ENCODE assay signal across 8 mouse cellular contexts in the genomic region with DNA sequence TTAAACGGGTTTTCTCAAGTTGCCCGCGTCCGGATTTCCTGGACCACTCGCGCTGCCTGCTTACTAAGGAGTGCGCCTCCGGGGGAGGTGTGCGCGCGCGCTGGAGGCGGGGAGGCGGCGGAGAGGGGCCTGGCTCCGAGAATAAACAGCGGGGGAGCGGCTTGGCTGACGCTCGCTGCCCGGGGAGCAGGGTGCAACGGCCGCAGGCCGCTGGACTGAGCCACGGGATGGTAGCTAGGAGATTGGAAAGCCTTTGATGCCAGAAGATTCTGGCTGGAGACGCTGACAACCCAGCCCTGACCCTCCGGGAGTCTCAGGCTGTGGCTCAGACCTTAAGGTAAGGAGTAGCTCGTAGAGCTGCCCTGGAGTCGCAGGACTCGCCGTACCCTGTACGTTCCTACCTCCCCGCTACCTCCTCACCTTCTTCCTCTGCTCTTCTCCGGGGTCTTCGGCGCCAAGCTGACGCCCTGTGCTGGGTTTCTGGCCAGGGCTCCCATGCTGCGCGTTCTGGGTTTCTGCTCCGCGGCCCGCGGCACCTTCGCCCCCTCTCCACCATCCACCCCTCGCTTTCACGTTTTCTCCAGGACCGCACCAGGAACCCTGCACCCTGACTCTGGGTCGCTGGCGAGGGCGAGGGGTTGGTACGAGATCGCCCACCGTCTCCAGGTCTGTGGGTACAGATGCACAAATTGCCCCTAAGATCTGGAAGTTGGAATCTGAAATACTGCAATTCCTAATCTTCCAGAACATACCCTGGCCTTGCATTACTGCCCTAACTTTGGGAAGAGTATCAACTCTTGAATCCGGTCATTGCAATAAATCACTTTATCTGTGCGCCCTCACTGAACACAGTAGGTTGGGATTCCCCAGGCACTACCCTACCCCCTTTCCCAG. TPM values are rescaled to one million over a fixed set of nuclear protein-coding genes. Genes with fewer than 3 reads are reported as not detected.
A peak's percentile ranks its signal among the peaks of the same experiment; 100 is the strongest.
DNase-seq lines count a peak whose midpoint lies in the region; ATAC-seq and TF ChIP-seq lines count a peak whose summit lies in the region.

Gene Rnf144b, plus strand, starts transcription at position 120 of the 894 bp plus-strand sequence.

- H3K27ac ChIP-seq in intestine, embryonic 16.5 days (ENCODE audit: low read length) = no peak within 1 kb of the TSS
- no peak within 1 kb of the TSS for H3K27ac ChIP-seq in midbrain, embryonic 15.5 days
- peak within 1 kb of the TSS; percentile 67 for H3K27ac ChIP-seq in testis, adult 2 months (ENCODE audit: control insufficient read depth, insufficient read depth, low read depth, low read length)

- H3K9ac ChIP-seq in intestine, embryonic 16.5 days (ENCODE audit: low read depth, low read length) = peak within 1 kb of the TSS; percentile 66
- peak within 1 kb of the TSS; percentile 46 for H3K9ac ChIP-seq in midbrain, embryonic 15.5 days

- H3K9me3 ChIP-seq in intestine, embryonic 16.5 days (ENCODE audit: control insufficient read depth, low read length) = no peaks in the 10 kb centered on the region
- no peaks in the 10 kb centered on the region for H3K9me3 ChIP-seq in midbrain, embryonic 15.5 days

- peaks cover 12% of the 10 kb centered on the region for H3K4me1 ChIP-seq in intestine, embryonic 16.5 days (ENCODE audit: control insufficient read depth, insufficient read depth, low read length)
- H3K4me1 ChIP-seq in midbrain, embryonic 15.5 days = peaks cover 18% of the 10 kb centered on the region
- peaks cover 12% of the 10 kb centered on the region for H3K4me1 ChIP-seq in testis, adult 2 months (ENCODE audit: control insufficient read depth, insufficient read depth, low read length)

- TF ChIP-seq CTCF in testis, adult 2 months (IDR thresholded peaks at IDR 0.05; ENCODE audit: control insufficient read depth, insufficient read depth, insufficient replicate concordance, low read depth, low read length) = no peak

- peak; percentile 31 for DNase-seq in cerebellum, adult 18-20 months
- no peak for DNase-seq in gonadal fat pad, adult 2 months (ENCODE audit: low read depth)
- peak; percentile 52 for DNase-seq in liver

- peak within 1 kb of the TSS; percentile 98 for H3K4me2 ChIP-seq in intestine, embryonic 16.5 days (ENCODE audit: low read depth, low read length)
- peak within 1 kb of the TSS; percentile 95 for H3K4me2 ChIP-seq in midbrain, embryonic 15.5 days

- TF ChIP-seq POLR2A in testis, adult 2 months (IDR thresholded peaks at IDR 0.05; ENCODE audit: control insufficient read depth, low read depth, low read length) = no peak

- no peaks in the 10 kb centered on the region for H3K36me3 ChIP-seq in intestine, embryonic 16.5 days (ENCODE audit: control insufficient read depth, insufficient read depth, low read length)
- H3K36me3 ChIP-seq in midbrain, embryonic 15.5 days (replicated peaks) = no peaks in the 10 kb centered on the region
- no peaks in the 10 kb centered on the region for H3K36me3 ChIP-seq in testis, adult 2 months (ENCODE audit: control insufficient read depth, insufficient read depth, low read length)

- 2% methylated on average over 55 of the region's 55 CpGs for WGBS in intestine, embryonic 16.5 days
- WGBS in midbrain, embryonic 15.5 days = 2% methylated on average over 55 of the region's 55 CpGs

- no peak for ATAC-seq in cerebellum, adult (ENCODE audit: insufficient number of reproducible peaks, low FRiP score, low TSS enrichment)
- ATAC-seq in common myeloid progenitor, adult 5-6 weeks (replicated peaks; ENCODE audit: low read depth, poor library complexity, severe bottlenecking) = peak; percentile 82
- ATAC-seq in intestine, embryonic 16.5 days = peak; percentile 60; the same call in 1 of the 2 replicates
- no peak; the same call in 1 of the 2 replicates for ATAC-seq in midbrain, embryonic 15.5 days (replicated peaks)

- H3K4me3 ChIP-seq in intestine, embryonic 16.5 days (ENCODE audit: low read length) = peak within 1 kb of the TSS; percentile 60
- peak within 1 kb of the TSS; percentile 46 for H3K4me3 ChIP-seq in midbrain, embryonic 15.5 days
- H3K4me3 ChIP-seq in testis, adult 2 months (ENCODE audit: control insufficient read depth, low read depth, low read length) = peak within 1 kb of the TSS; percentile 82

- H3K27me3 ChIP-seq in intestine, embryonic 16.5 days (replicated peaks; ENCODE audit: control insufficient read depth, insufficient read depth, low read length) = no peaks in the 10 kb centered on the region
- H3K27me3 ChIP-seq in midbrain, embryonic 15.5 days (replicated peaks) = peaks cover 19% of the 10 kb centered on the region
- no peaks in the 10 kb centered on the region for H3K27me3 ChIP-seq in testis, adult 2 months (ENCODE audit: control insufficient read depth, insufficient read depth, low read length)

RNA-seq across cellular contexts. Expression of gene Rnf144b, which starts in this region (rescaled TPM):
- 1.7 and 3.1 TPM in 2 replicates for total RNA-seq in common myeloid progenitor, adult 5-6 weeks (2017)
- polyA plus RNA-seq in gonadal fat pad, adult 2 months (2012; rRNA removed) = 22.6 and 25.8 TPM in 2 replicates
- polyA plus RNA-seq in intestine, embryonic 16.5 days (2015; fragmentation: Nextera tagmentation; extraction: Ambion mirVana) = 1.0 and 1.1 TPM in 2 replicates
- polyA plus RNA-seq in midbrain, embryonic 15.5 days (2015; fragmentation: Nextera tagmentation; extraction: Ambion mirVana) = 0.74 and 0.91 TPM in 2 replicates
- 17.8 and 20.9 TPM in 2 replicates for polyA plus RNA-seq in testis, adult 2 months (2012; rRNA removed)

Comparison
In these comparisons a context has a peak if more than half of its experiments do, and no peak if none do; other contexts are left out.
1. ATAC-seq: peak in common myeloid progenitor, adult 5-6 weeks (single experiment) and intestine, embryonic 16.5 days (single experiment); none in cerebellum, adult (single experiment) and midbrain, embryonic 15.5 days (single experiment).
2. Peak in every context shown above with its lines, with median percentiles within 50 percentile points of each other: H3K4me3 ChIP-seq.